Mouse (Mus musculus): ENCODE results near the gene Selplg. TPM values are rescaled to one million over a fixed set of nuclear protein-coding genes. Genes with fewer than 3 reads are reported as not detected.
"Not testable (repeated sequence)": the region's sequence is repeated elsewhere in the genome, so short reads cannot be mapped to it uniquely, and the experiment has no call there.

The Selplg gene
- polyA plus RNA-seq, 1 experiment from 2014 or later = 375 TPM

GRCm38 (mm10) chr5:113800280-113800679 lies 32.2 kb downstream of the Selplg start, which contains the start of gene Tmem119:
Tmem119 (minus strand) TSS chr5:113800516.
- no peaks in the 10 kb centered on the region for H3K79me2 ChIP-seq (ENCODE audit: inconsistent target)
- H3K4me3 ChIP-seq (ENCODE audit: inconsistent target) = no peak within 1 kb of the TSS
- H3K27ac ChIP-seq = no peak within 1 kb of the TSS
- WGBS (ENCODE audit: missing documents) = 39% methylated on average over 9 of the region's 11 CpGs
- H3K36me3 ChIP-seq (ENCODE audit: inconsistent target) = no peaks in the 10 kb centered on the region

- WGBS (ENCODE audit: missing documents) = 83% methylated on average over 5 of the region's 5 CpGs
- no peak overlapping the region for H3K4me3 ChIP-seq (ENCODE audit: inconsistent target)
Observed at GRCm38 (mm10) chr5:113799691-113800090, 32.8 kb downstream of the Selplg start.

GRCm38 (mm10) chr5:113798525-113798924 lies 33.9 kb downstream of the Selplg start:
- H3K27ac ChIP-seq = no peak overlapping the region
- H3K36me3 ChIP-seq (ENCODE audit: inconsistent target) = no peaks in the 10 kb centered on the region
- 44% methylated on average over 9 of the region's 9 CpGs for WGBS (ENCODE audit: missing documents)
- no peak overlapping the region for H3K4me3 ChIP-seq (ENCODE audit: inconsistent target)
- H3K79me2 ChIP-seq (ENCODE audit: inconsistent target) = no peaks in the 10 kb centered on the region

More at GRCm38 (mm10) chr5:113799691-113800090, 32.8 kb downstream of the Selplg start:
- Histone ChIP-seq H3K27ac (no peak overlapping the region), H3K79me2 (ENCODE audit: inconsistent target) (no peaks in the 10 kb centered on the region), H3K36me3 (ENCODE audit: inconsistent target) (no peaks in the 10 kb centered on the region)

- H3K4me3 ChIP-seq (ENCODE audit: inconsistent target) = no peak overlapping the region
- no peaks in the 10 kb centered on the region for H3K79me2 ChIP-seq (ENCODE audit: inconsistent target)
- no peaks in the 10 kb centered on the region for H3K36me3 ChIP-seq (ENCODE audit: inconsistent target)
- WGBS (ENCODE audit: missing documents) = 66% methylated on average over 19 of the region's 19 CpGs
- no peak overlapping the region for H3K27ac ChIP-seq
Observed at GRCm38 (mm10) chr5:113797149-113797882, 35.1 kb downstream of the Selplg start.

GRCm38 (mm10) chr5:113796401-113797148 lies 35.9 kb downstream of the Selplg start:
- 15% methylated on average over 13 of the region's 13 CpGs for WGBS (ENCODE audit: missing documents)
- Histone ChIP-seq H3K27ac (no peak overlapping the region), H3K36me3 (ENCODE audit: inconsistent target) (no peaks in the 10 kb centered on the region), H3K79me2 (ENCODE audit: inconsistent target) (no peaks in the 10 kb centered on the region), H3K4me3 (ENCODE audit: inconsistent target) (no peak overlapping the region)

- H3K27ac ChIP-seq = no peak overlapping the region
- no peaks in the 10 kb centered on the region for H3K36me3 ChIP-seq (ENCODE audit: inconsistent target)
- no peak overlapping the region for H3K4me3 ChIP-seq (ENCODE audit: inconsistent target)
- 89% methylated on average over 13 of the region's 16 CpGs for WGBS (ENCODE audit: missing documents)
- H3K79me2 ChIP-seq (ENCODE audit: inconsistent target) = no peaks in the 10 kb centered on the region
Observed at GRCm38 (mm10) chr5:113791197-113792095, 41.0 kb downstream of the Selplg start.

GRCm38 (mm10) chr5:113790453-113791196 lies 41.8 kb downstream of the Selplg start:
- H3K27ac ChIP-seq = no peak overlapping the region
- no peaks in the 10 kb centered on the region for H3K79me2 ChIP-seq (ENCODE audit: inconsistent target)
- no peak overlapping the region for H3K4me3 ChIP-seq (ENCODE audit: inconsistent target)
- H3K36me3 ChIP-seq (ENCODE audit: inconsistent target) = no peaks in the 10 kb centered on the region
- WGBS (ENCODE audit: missing documents) = 59% methylated on average over 11 of the region's 11 CpGs

- Histone ChIP-seq H3K4me3 (ENCODE audit: inconsistent target) (no peak overlapping the region), H3K36me3 (ENCODE audit: inconsistent target) (no peaks in the 10 kb centered on the region), H3K79me2 (ENCODE audit: inconsistent target) (no peaks in the 10 kb centered on the region), H3K27ac (no peak overlapping the region)
- WGBS (ENCODE audit: missing documents) = 100% methylated on average over 7 of the region's 7 CpGs
Observed at GRCm38 (mm10) chr5:113789075-113789788, 43.2 kb downstream of the Selplg start.

GRCm38 (mm10) chr5:113788645-113789044 lies 43.8 kb downstream of the Selplg start:
- Histone ChIP-seq H3K79me2 (ENCODE audit: inconsistent target) (no peaks in the 10 kb centered on the region), H3K4me3 (ENCODE audit: inconsistent target) (no peak overlapping the region), H3K27ac (no peak overlapping the region), H3K36me3 (ENCODE audit: inconsistent target) (no peaks in the 10 kb centered on the region)
- 93% methylated on average over 6 of the region's 6 CpGs for WGBS (ENCODE audit: missing documents)

- Histone ChIP-seq H3K27ac (no peak overlapping the region), H3K4me3 (ENCODE audit: inconsistent target) (no peak overlapping the region), H3K79me2 (ENCODE audit: inconsistent target) (no peaks in the 10 kb centered on the region), H3K36me3 (ENCODE audit: inconsistent target) (no peaks in the 10 kb centered on the region)
- 6% methylated on average over 5 of the region's 5 CpGs for WGBS (ENCODE audit: missing documents)
Observed at GRCm38 (mm10) chr5:113786985-113787384, 45.5 kb downstream of the Selplg start.

- WGBS (ENCODE audit: missing documents) = 67% methylated on average over 3 of the region's 3 CpGs
- not testable (repeated sequence) for H3K36me3 ChIP-seq (ENCODE audit: inconsistent target); H3K4me3 ChIP-seq (ENCODE audit: inconsistent target); H3K79me2 ChIP-seq (ENCODE audit: inconsistent target); H3K27ac ChIP-seq
Observed at GRCm38 (mm10) chr5:113784104-113784503, 48.3 kb downstream of the Selplg start.

- H3K27ac ChIP-seq = no peak overlapping the region
- no peak overlapping the region for H3K4me3 ChIP-seq (ENCODE audit: inconsistent target)
- H3K79me2 ChIP-seq (ENCODE audit: inconsistent target) = no peaks in the 10 kb centered on the region
- whole genome bisulfite sequencing (ENCODE audit: missing documents) = 42% methylated on average over 12 of the region's 12 CpGs
- H3K36me3 ChIP-seq (ENCODE audit: inconsistent target) = no peaks in the 10 kb centered on the region
Observed at GRCm38 (mm10) chr5:113783581-113784001, 48.9 kb downstream of the Selplg start.

GRCm38 (mm10) chr5:113782624-113783023 lies 49.8 kb downstream of the Selplg start:
- H3K79me2 ChIP-seq (ENCODE audit: inconsistent target) = no peaks in the 10 kb centered on the region
- H3K36me3 ChIP-seq (ENCODE audit: inconsistent target) = no peaks in the 10 kb centered on the region
- no peak overlapping the region for H3K27ac ChIP-seq
- WGBS (ENCODE audit: missing documents) = 96% methylated on average over 7 of the region's 7 CpGs
- H3K4me3 ChIP-seq (ENCODE audit: inconsistent target) = no peak overlapping the region

All from macrophage (primary cell).